Mouse (Mus musculus): ENCODE data around the gene Gm3139. TPM values are rescaled to one million over a fixed set of nuclear protein-coding genes. Genes with fewer than 3 reads are reported as not detected.
"Not testable (repeated sequence)": the region's sequence is repeated elsewhere in the genome, so short reads cannot be mapped to it uniquely, and the experiment has no call there.

The Gm3139 gene
- not detected in 2 replicates for polyA plus RNA-seq (2015; fragmentation: Nextera tagmentation; extraction: Ambion mirVana)

DNA sequence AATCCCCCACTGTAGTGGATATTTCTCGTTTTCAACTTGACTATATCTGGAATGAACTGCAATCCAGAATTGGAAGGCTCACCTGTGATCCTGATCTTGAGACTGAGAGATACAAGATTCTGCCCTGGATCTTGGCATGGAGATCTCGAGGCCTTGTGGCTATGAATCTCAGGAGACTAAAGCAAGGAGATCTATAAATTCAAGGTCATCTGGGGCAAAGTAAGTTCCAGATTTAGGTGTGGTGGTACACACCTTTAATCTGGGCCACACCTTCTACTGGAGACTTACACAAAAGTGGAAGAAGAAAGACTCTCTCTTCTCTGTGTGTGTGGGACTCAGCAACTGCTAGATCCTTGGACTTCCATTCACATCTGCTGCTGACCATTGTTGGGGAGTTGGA, at the start of gene Gm3139:
TSS of gene Gm3139 (plus strand) at position 301 of the 400 bp plus-strand sequence.
- not testable (repeated sequence) for ATAC-seq; H3K4me2 ChIP-seq (replicated peaks)
- WGBS = no CpG with 5 or more reads among the region's 2 CpGs

More for the DNA sequence above, at the start of gene Gm3139:
- not testable (repeated sequence) for H3K4me1 ChIP-seq (replicated peaks); H3K27ac ChIP-seq; H3K27me3 ChIP-seq (replicated peaks); H3K4me3 ChIP-seq (replicated peaks); H3K36me3 ChIP-seq; H3K9ac ChIP-seq; H3K9me3 ChIP-seq

Other genes with a start within 250 kb of the Gm3139 start
- gene A430089I19Rik, start 219.5 kb upstream of the Gm3139 start, polyA plus RNA-seq (2015; fragmentation: Nextera tagmentation; extraction: Ambion mirVana) = not detected in 2 replicates
- not detected in 2 replicates for gene Gm6502, start 211.9 kb upstream of the Gm3139 start, polyA plus RNA-seq (2015; fragmentation: Nextera tagmentation; extraction: Ambion mirVana)
- not detected in 2 replicates for gene AA792892, start 186.5 kb upstream of the Gm3139 start, polyA plus RNA-seq (2015; fragmentation: Nextera tagmentation; extraction: Ambion mirVana)
- gene Gm7682, start 80.5 kb upstream of the Gm3139 start, polyA plus RNA-seq (2015; fragmentation: Nextera tagmentation; extraction: Ambion mirVana) = not detected in 2 replicates
- gene Gm3147, start 90.1 kb downstream of the Gm3139 start, polyA plus RNA-seq (2015; fragmentation: Nextera tagmentation; extraction: Ambion mirVana) = not detected in 2 replicates
- gene Gm6509, start 97.7 kb downstream of the Gm3139 start, polyA plus RNA-seq (2015; fragmentation: Nextera tagmentation; extraction: Ambion mirVana) = not detected in 2 replicates
- not detected in 2 replicates for gene Gm6205, start 122.1 kb downstream of the Gm3139 start, polyA plus RNA-seq (2015; fragmentation: Nextera tagmentation; extraction: Ambion mirVana)

Data from intestine, embryonic 15.5 days (tissue).